Mouse (Mus musculus): ENCODE data around the gene Nat10. TPM values are rescaled to one million over a fixed set of nuclear protein-coding genes. Genes with fewer than 3 reads are reported as not detected.

Nat10 gene
- polyA plus RNA-seq, 1 experiment = 0.52 TPM

GRCm38 (mm10) chr2:103680364-103681110, 80.5 kb downstream of the Nat10 start:
- Histone ChIP-seq H3K27me3 (ENCODE audit: control insufficient read depth) (no peaks in the 10 kb centered on the region), H3K36me3 (ENCODE audit: control insufficient read depth) (no peaks in the 10 kb centered on the region; the same call in 1 of the 2 replicates), H3K9me3 (ENCODE audit: control insufficient read depth, low read length) (no peaks in the 10 kb centered on the region), H3K4me1 (ENCODE audit: control insufficient read depth) (peaks cover 8% of the 10 kb centered on the region), H3K4me3 (replicated peaks) (no peak overlapping the region)
- TF ChIP-seq TAL1 (IDR thresholded peaks at IDR 0.05; ENCODE audit: low read length) (no peak), GATA1 (IDR thresholded peaks at IDR 0.05; ENCODE audit: low read length) (no peak)

- no peak overlapping the region for H3K4me3 ChIP-seq (replicated peaks)
- H3K27me3 ChIP-seq (ENCODE audit: control insufficient read depth) = no peaks in the 10 kb centered on the region
- H3K4me1 ChIP-seq (ENCODE audit: control insufficient read depth) = no peaks in the 10 kb centered on the region
- H3K36me3 ChIP-seq (ENCODE audit: control insufficient read depth) = no peaks in the 10 kb centered on the region
- TF ChIP-seq TAL1 (IDR thresholded peaks at IDR 0.05; ENCODE audit: low read length) = no peak
- no peaks in the 10 kb centered on the region for H3K9me3 ChIP-seq (ENCODE audit: control insufficient read depth, low read length)
Measured at GRCm38 (mm10) chr2:103678433-103678832, 82.6 kb downstream of the Nat10 start.

- no peak for TF ChIP-seq TAL1 (IDR thresholded peaks at IDR 0.05; ENCODE audit: low read length)
- H3K4me1 ChIP-seq (ENCODE audit: control insufficient read depth) = no peaks in the 10 kb centered on the region
- H3K36me3 ChIP-seq (ENCODE audit: control insufficient read depth) = no peaks in the 10 kb centered on the region
- no peaks in the 10 kb centered on the region for H3K9me3 ChIP-seq (ENCODE audit: control insufficient read depth, low read length)
- no peak overlapping the region for H3K4me3 ChIP-seq (replicated peaks)
- no peaks in the 10 kb centered on the region for H3K27me3 ChIP-seq (ENCODE audit: control insufficient read depth)
Measured at GRCm38 (mm10) chr2:103677614-103678369, 83.3 kb downstream of the Nat10 start.

GRCm38 (mm10) chr2:103676808-103677207, 84.3 kb downstream of the Nat10 start:
- no peaks in the 10 kb centered on the region for H3K9me3 ChIP-seq (ENCODE audit: control insufficient read depth, low read length)
- no peaks in the 10 kb centered on the region for H3K27me3 ChIP-seq (ENCODE audit: control insufficient read depth)
- H3K4me1 ChIP-seq (ENCODE audit: control insufficient read depth) = no peaks in the 10 kb centered on the region
- H3K36me3 ChIP-seq (ENCODE audit: control insufficient read depth) = no peaks in the 10 kb centered on the region
- H3K4me3 ChIP-seq (replicated peaks) = no peak overlapping the region
- TF ChIP-seq GATA1 (IDR thresholded peaks at IDR 0.05; ENCODE audit: low read length) (no peak), TAL1 (IDR thresholded peaks at IDR 0.05; ENCODE audit: low read length) (no peak)

GRCm38 (mm10) chr2:103675391-103675790, 85.7 kb downstream of the Nat10 start:
- Histone ChIP-seq H3K9me3 (ENCODE audit: control insufficient read depth, low read length) (no peaks in the 10 kb centered on the region), H3K4me3 (replicated peaks) (no peak overlapping the region), H3K4me1 (ENCODE audit: control insufficient read depth) (no peaks in the 10 kb centered on the region), H3K36me3 (ENCODE audit: control insufficient read depth) (no peaks in the 10 kb centered on the region), H3K27me3 (ENCODE audit: control insufficient read depth) (no peaks in the 10 kb centered on the region)
- TF ChIP-seq TAL1 (IDR thresholded peaks at IDR 0.05; ENCODE audit: low read length) = no peak
- no peak for TF ChIP-seq GATA1 (IDR thresholded peaks at IDR 0.05; ENCODE audit: low read length)

GRCm38 (mm10) chr2:103673609-103674008, 87.5 kb downstream of the Nat10 start:
- H3K9me3 ChIP-seq (ENCODE audit: control insufficient read depth, low read length) = no peaks in the 10 kb centered on the region
- no peaks in the 10 kb centered on the region for H3K36me3 ChIP-seq (ENCODE audit: control insufficient read depth)
- H3K27me3 ChIP-seq (ENCODE audit: control insufficient read depth) = no peaks in the 10 kb centered on the region
- no peak overlapping the region for H3K4me3 ChIP-seq (replicated peaks)
- TF ChIP-seq TAL1 (IDR thresholded peaks at IDR 0.05; ENCODE audit: low read length) = no peak
- no peak for TF ChIP-seq GATA1 (IDR thresholded peaks at IDR 0.05; ENCODE audit: low read length)
- no peaks in the 10 kb centered on the region for H3K4me1 ChIP-seq (ENCODE audit: control insufficient read depth)

- H3K4me3 ChIP-seq (replicated peaks) = no peak overlapping the region
Measured at GRCm38 (mm10) chr2:103672573-103673119, 88.4 kb downstream of the Nat10 start.

More at GRCm38 (mm10) chr2:103672573-103673119, 88.4 kb downstream of the Nat10 start:
- Histone ChIP-seq H3K36me3 (ENCODE audit: control insufficient read depth) (no peaks in the 10 kb centered on the region), H3K27me3 (ENCODE audit: control insufficient read depth) (no peaks in the 10 kb centered on the region), H3K4me1 (ENCODE audit: control insufficient read depth) (no peaks in the 10 kb centered on the region), H3K9me3 (ENCODE audit: control insufficient read depth, low read length) (no peaks in the 10 kb centered on the region)
- no peak for TF ChIP-seq GATA1 (IDR thresholded peaks at IDR 0.05; ENCODE audit: low read length)
- TF ChIP-seq TAL1 (IDR thresholded peaks at IDR 0.05; ENCODE audit: low read length) = no peak

Other genes starting within 250 kb of the Nat10 start
- 0.08 and 0.12 TPM in 2 replicates for gene Abtb2, start 195.0 kb downstream of the Nat10 start, polyA plus RNA-seq (2012)
- 4.6 and 5.9 TPM in 2 replicates for gene Caprin1, start 36.4 kb upstream of the Nat10 start, polyA plus RNA-seq (2012)
- gene Lmo2, start 196.7 kb upstream of the Nat10 start, polyA plus RNA-seq (2012) = 141 and 161 TPM in 2 replicates

Measured in erythroblast, embryonic 14.5 days (primary cell).